Mouse (Mus musculus) spleen, adult 2 months (tissue): ENCODE data around the gene Zmynd8.

Source experiments
- CTCF ChIP-seq: fragments of 200-500 bp; IDR thresholded peaks from 2 replicates; pipeline ENCODE4 v1.5.1; 2011; ENCODE audit warnings: mild to moderate bottlenecking, inconsistent platforms; ENCODE audit not compliant: insufficient read depth, insufficient read length, insufficient replicate concordance; ENCODE audit errors: extremely low read depth
- POLR2A ChIP-seq: fragments of 200-500 bp; IDR thresholded peaks from 2 replicates; pipeline ENCODE4 v1.6.1; 2011; ENCODE audit warnings: low read depth, low read length, inconsistent platforms

GRCm38 (mm10) chr2:165890401-165890800, 8.4 kb downstream of the Zmynd8 start:
- TF ChIP-seq CTCF (no peak), POLR2A (no peak)
